Mouse (Mus musculus): ENCODE data around the gene Sypl. TPM values are rescaled to one million over a fixed set of nuclear protein-coding genes. Genes with fewer than 3 reads are reported as not detected.

Sypl gene
- total RNA-seq, 2 experiments from 2014 or later, result 33.6 to 41.8 TPM

DNA sequence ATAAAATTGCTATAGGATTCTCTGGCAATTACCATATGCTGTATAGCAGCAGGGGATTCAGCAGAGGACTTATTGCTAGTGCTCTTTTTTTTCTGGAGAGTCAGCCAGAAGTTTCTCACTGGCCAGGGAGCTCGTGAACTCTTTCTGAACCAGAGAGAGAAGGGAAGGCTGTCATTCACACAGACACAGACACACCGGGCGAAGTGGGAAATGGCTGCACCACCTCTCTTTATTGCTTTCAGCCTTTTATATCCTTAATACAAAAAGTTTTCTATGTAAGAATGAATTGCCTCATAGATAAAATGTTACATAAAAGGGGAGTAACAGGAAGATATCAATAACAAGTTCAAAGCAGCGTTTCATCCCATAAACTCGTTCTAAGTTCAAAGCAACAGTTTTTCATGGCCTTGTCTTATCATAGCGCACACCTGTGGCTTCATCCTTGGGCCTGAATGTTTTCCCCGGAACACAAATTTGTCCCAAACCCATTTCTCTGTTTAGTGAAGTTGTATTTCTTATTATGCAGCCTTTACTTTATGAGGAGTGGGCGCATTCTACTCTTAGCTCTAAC lies 8.7 kb upstream of the Sypl start:
- intact Hi-C loops (cut with DNase I), result no loop called here
- no peak overlapping the region for H3K4me3 ChIP-seq

DNA sequence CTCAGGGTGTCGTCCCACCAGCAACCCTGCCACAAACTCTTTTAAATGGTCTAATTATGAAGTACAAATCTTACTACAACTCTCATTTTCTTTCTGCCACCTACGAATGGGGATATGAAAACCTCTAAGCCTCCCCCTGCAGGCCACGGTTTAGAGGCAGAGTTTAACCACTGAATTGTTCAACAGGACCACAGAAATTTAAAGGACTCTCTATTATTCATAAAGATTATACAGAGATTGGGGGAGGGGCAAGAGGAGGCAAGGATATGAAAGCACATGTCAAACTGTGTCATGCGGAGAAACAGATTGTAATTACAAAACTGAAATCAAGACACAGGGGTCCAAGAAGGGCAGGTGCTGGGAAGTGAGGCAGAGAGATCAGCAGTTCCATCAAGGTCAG lies 7.3 kb upstream of the Sypl start:
- Histone ChIP-seq H3K27ac (no peak overlapping the region), H3K4me3 (no peak overlapping the region)
- no peak for TF ChIP-seq CTCF (IDR thresholded peaks at IDR 0.05)
- DNase-seq (ENCODE audit: extremely low spot score in 1 of 2, low spot score in 2 of 2), result no peak
- intact Hi-C loops (cut with DNase I), result no loop called here

More for the DNA sequence above, 8.7 kb upstream of the Sypl start:
- no peak for TF ChIP-seq CTCF (IDR thresholded peaks at IDR 0.05)
- H3K27ac ChIP-seq, result no peak overlapping the region
- no peak for DNase-seq (ENCODE audit: extremely low spot score in 1 of 2, low spot score in 2 of 2)

DNA sequence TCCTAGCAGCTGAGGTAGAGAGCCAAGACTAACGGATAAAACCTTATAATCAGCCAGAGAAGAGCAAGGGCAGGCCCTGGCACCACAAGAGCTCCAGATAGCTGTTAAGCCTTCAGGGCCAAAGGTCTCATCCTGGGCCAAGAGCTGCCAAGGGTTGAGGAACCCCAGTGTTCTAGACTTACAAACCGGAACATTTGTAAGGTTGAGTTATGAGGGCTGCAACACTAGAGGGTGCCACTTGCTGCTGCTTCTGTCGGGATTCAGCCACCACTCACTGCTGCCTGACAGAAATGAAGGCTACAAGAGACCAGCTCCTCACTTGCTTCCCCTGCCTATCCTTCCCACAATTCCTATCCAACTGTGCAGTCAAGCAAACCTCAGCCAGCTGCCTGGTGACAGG lies 1.3 kb upstream of the Sypl start:
- intact Hi-C loops (cut with DNase I), result loop anchor here (2.0 to 5.0 kb wide), 3 partner anchors 26 to 195 kb away; partner anchors contain the start of gene Atxn7l1
- Histone ChIP-seq H3K4me3 (peak overlapping the region; percentile 77; the same call in 1 of the 2 replicates), H3K27ac (peak overlapping the region; percentile 96)
- peak; percentile 46 to 53 for DNase-seq (ENCODE audit: extremely low spot score in 1 of 2, low spot score in 2 of 2)
- peak; percentile 71 for TF ChIP-seq CTCF (IDR thresholded peaks at IDR 0.05)

DNA sequence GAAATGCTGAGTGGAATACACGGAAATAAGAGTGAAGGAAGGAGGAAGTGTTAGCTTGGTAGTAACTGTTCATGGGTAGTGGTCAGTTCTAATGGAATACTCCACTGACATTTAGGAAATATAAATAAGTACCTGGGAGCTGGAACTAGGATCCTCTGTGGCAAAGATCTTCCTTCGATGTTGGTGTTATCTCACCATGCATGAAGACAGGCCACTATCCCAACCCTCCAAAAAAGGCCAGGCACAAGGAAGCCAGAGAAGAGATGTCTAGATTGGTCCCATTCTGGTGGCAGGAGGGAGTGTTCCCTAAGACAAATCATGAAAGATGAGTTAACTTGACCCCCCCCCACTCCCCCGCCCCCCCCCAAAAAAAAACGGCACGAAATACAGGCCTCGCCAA lies 625 bp upstream of the Sypl start:
- Histone ChIP-seq H3K4me3 (peak overlapping the region; percentile 77), H3K27ac (peak overlapping the region; percentile 96)
- TF ChIP-seq CTCF (IDR thresholded peaks at IDR 0.05), result no peak
- intact Hi-C loops (cut with DNase I), result loop anchor here (2.0 to 5.0 kb wide), 3 partner anchors 26 to 194 kb away; partner anchors contain the start of gene Atxn7l1
- DNase-seq (ENCODE audit: extremely low spot score in 1 of 2, low spot score in 2 of 2), result no peak

DNA sequence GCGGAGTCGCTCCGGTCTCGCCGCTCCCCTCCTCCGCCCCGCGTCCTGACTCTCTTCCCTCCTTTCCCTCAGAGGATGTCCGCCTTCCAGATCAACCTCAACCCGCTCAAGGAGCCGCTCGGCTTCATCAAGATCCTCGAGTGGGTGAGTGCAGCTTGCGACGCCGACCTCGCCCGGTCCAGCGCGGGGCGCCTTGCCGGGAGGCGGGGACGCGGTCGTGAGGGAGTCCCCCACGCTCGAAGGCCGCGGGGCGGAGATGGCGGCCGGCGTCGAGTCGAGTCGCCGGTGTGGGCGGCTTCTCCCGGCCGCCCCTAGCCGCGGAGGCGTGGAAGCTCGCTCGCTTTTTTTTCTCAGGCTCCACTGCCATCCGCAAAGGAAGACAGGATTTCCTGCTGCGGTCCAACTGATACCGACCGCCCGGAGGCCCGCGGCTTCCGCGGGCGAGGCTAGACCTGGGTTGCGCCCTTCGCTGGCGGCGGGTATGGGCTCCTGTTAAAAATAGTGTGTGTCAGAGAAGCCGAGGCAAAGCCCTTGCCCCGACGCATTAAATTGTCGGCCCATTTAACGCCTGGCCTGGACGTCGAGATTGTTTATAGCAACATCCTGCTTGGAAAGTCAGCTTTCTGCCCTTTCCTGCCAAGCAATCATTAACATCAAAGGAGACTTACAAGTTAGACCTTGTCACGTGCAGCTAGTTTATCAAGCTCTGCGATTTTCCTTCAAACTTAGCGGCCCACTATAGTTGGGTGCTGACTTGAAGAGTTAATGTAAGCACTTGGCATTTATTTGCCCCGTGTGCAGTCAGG lies 728 bp downstream of the Sypl start:
- DNase-seq (ENCODE audit: extremely low spot score in 1 of 2, low spot score in 2 of 2), result peak in 1 of 2 experiments; percentile 79

DNA sequence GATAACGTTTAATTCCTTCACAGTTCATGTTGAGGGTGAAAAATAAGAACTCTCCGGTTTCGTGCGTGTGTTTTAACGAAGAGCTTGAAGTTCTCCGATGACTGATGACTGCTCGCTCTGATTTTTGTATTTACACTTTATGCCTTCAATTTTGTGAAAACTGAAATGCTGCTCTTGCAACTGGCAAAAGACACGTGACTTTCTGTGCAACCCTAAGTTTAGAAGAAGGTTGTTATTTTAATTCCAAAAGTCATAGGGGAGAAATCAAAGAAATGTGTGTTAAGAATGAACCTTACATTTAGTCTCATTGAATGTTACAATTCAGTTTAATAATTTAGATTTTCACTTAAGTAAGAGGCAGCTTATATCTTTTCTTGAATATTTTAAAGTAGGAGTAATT lies 1.3 kb downstream of the Sypl start:
- peak overlapping the region; percentile 96 for H3K27ac ChIP-seq

More for the DNA sequence above, 728 bp downstream of the Sypl start:
- intact Hi-C loops (cut with DNase I), result loop anchor here (2.0 to 5.0 kb wide), 3 partner anchors 34 to 193 kb away; partner anchors contain the start of gene Atxn7l1
- Histone ChIP-seq H3K27ac (peak overlapping the region; percentile 96), H3K4me3 (peak overlapping the region; percentile 77)
- TF ChIP-seq CTCF (IDR thresholded peaks at IDR 0.05), result no peak

DNA sequence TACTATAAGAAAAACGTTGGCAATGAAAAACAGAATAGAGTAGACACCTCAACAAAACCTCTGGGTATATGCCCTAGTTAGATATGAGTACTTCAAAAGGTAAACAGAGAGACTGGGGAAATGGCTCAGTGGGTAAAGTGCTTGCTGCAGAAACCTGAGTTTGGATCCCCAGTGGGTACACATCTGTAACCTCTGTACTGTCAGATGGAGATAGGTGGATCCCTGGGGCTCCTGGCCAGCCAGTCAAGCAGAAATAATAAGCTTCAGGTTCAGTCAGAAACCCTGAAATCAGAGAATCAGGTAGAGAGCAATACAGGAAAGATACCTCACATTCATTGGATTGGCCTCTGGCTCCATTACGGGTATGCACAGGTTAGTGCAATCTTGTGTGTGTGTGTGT lies 3.5 kb downstream of the Sypl start:
- no peak for TF ChIP-seq CTCF (IDR thresholded peaks at IDR 0.05)
- intact Hi-C loops (cut with DNase I), result no loop called here
- Histone ChIP-seq H3K27ac (no peak overlapping the region), H3K4me3 (no peak overlapping the region)
- DNase-seq (ENCODE audit: extremely low spot score in 1 of 2, low spot score in 2 of 2), result no peak

More for the DNA sequence above, 1.3 kb downstream of the Sypl start:
- intact Hi-C loops (cut with DNase I), result loop anchor here (2.0 kb wide), 1 partner anchor 34 kb away; no protein-coding TSS in a partner anchor
- DNase-seq (ENCODE audit: extremely low spot score in 1 of 2, low spot score in 2 of 2), result no peak
- peak overlapping the region; percentile 77 for H3K4me3 ChIP-seq
- TF ChIP-seq CTCF (IDR thresholded peaks at IDR 0.05), result no peak

DNA sequence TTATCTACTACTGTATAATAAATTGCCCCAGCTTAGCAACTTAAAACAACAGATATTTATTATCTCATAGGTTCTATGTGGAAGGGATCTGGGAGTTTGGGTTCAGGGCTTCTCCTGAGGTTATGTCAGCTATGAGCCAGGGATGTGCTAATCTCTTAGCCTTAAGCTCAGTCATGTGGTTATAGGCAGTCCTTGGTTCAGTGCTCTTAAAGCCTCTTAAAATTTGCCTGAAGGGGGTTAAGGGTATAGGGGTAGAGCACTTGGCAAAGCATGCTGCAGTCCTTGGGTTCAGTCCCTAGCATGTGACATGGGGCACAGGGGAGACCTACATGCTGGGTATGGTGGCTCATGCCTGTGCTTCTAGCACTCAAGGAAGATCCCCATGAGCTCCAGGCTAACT lies 8.4 kb downstream of the Sypl start:
- intact Hi-C loops (cut with DNase I), result no loop called here
- DNase-seq (ENCODE audit: extremely low spot score in 1 of 2, low spot score in 2 of 2), result no peak
- TF ChIP-seq CTCF (IDR thresholded peaks at IDR 0.05), result no peak
- H3K4me3 ChIP-seq, result no peak overlapping the region
- H3K27ac ChIP-seq, result no peak overlapping the region

DNA sequence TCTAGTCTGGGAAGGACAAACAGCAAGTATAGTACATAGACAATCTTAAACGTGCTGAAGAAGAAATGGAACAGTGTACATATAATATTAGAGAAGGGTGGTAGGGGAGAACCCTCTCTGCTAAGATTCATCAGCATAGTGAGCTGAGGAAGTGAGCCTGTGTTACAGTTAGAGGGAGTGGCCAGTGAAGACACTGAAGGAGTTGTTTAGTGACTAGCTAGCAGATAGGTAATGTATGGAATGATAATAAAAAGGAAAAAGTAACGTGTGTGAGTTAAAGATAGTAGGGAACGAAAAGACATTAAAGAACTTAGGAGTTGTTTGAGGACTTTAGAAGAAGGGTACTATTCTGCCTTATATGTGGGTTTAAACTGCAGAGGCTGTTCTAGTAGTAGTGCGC lies 10.2 kb downstream of the Sypl start:
- no peak for DNase-seq (ENCODE audit: extremely low spot score in 1 of 2, low spot score in 2 of 2)
- no peak for TF ChIP-seq CTCF (IDR thresholded peaks at IDR 0.05)
- Histone ChIP-seq H3K27ac (no peak overlapping the region), H3K4me3 (no peak overlapping the region)
- intact Hi-C loops (cut with DNase I), result no loop called here

DNA sequence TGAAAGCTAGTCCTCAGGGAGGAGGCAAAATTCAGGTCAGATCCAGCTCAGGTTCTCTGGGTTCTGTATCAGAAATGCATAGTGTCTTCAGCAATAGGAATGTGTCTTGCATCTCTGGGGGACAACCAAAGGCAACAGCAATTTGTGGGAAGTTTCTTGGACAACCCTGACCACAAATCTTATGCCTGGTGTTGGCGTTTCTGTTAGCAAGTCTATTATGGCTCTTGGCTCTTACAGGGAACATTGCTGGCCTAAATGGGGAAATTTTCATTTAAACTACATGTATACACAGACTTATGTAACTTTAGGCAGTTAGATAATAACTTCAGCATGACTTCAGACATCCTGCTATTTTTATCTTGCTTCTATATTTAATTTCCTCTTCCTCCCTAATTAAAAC lies 18.6 kb downstream of the Sypl start:
- Histone ChIP-seq H3K4me3 (no peak overlapping the region), H3K27ac (peak overlapping the region; percentile 2; the same call in 1 of the 2 replicates)
- intact Hi-C loops (cut with DNase I), result no loop called here
- TF ChIP-seq CTCF (IDR thresholded peaks at IDR 0.05), result no peak
- no peak for DNase-seq (ENCODE audit: extremely low spot score in 1 of 2, low spot score in 2 of 2)

DNA sequence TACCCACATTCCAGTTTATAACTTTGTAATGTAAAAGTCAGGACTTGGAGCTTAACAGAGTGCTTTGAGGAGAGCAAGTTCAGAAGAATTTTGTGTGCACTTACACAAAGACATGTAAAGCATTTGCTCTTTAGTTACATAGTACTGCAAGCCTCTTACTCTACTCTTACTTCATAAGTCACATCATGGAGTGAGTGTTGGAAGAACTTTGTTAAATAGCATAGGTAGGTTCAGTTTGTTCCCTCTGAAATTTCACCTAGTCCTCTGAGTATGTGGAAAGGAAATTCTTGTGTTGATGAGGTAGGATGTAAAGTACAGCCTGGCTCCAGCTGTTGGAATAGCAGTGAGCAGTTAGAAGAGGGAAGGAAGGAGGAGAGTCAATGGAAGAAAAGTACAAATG lies 21.2 kb downstream of the Sypl start:
- H3K27ac ChIP-seq, result no peak overlapping the region
- TF ChIP-seq CTCF (IDR thresholded peaks at IDR 0.05), result no peak
- intact Hi-C loops (cut with DNase I), result no loop called here
- DNase-seq (ENCODE audit: extremely low spot score in 1 of 2, low spot score in 2 of 2), result no peak
- H3K4me3 ChIP-seq, result no peak overlapping the region

DNA sequence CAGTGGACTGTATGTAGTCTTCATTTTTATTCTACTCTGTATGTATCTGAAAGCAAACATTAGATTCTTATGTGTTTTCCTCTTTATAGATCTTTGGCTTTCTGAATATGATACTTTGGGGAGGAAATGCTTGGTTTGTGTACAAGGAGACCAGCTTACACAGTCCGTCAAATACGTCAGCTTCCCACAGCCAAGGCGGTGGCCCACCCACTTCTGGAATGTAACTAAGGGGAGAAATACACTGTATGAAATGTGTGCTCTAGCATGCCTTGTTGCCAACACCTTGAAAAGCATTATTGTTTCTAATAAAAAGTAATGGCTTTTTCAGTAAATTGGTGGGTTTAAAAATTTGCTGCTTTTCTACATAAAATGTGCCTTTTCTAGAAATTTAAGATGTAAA lies 21.8 kb downstream of the Sypl start:
- intact Hi-C loops (cut with DNase I), result no loop called here
- no peak overlapping the region for H3K27ac ChIP-seq
- no peak overlapping the region for H3K4me3 ChIP-seq
- DNase-seq (ENCODE audit: extremely low spot score in 1 of 2, low spot score in 2 of 2), result no peak
- TF ChIP-seq CTCF (IDR thresholded peaks at IDR 0.05), result no peak
